Mouse (Mus musculus) urinary bladder, postnatal 36 days (tissue): ENCODE measurements around the gene 4930430F08Rik.
"Not testable (repeated sequence)": the region's sequence is repeated elsewhere in the genome, so short reads cannot be mapped to it uniquely, and the experiment has no call there.

ENCODE experiments used
- DNase-seq, 2 experiments: peaks; one replicate each; pipeline ENCODE4 v3.0.0; 2022; ENCODE audit warnings: low spot score in 2 of 2, mixed read lengths in 1 of 2

4930430F08Rik gene

GRCm38 (mm10) chr10:100590323-100590722, at the start of gene 4930430F08Rik, which contains the start of gene 1700017N19Rik:
Gene 4930430F08Rik (minus strand): TSS chr10:100590423.
Gene 1700017N19Rik (plus strand): TSS chr10:100590484.
- no peak for DNase-seq

DNA sequence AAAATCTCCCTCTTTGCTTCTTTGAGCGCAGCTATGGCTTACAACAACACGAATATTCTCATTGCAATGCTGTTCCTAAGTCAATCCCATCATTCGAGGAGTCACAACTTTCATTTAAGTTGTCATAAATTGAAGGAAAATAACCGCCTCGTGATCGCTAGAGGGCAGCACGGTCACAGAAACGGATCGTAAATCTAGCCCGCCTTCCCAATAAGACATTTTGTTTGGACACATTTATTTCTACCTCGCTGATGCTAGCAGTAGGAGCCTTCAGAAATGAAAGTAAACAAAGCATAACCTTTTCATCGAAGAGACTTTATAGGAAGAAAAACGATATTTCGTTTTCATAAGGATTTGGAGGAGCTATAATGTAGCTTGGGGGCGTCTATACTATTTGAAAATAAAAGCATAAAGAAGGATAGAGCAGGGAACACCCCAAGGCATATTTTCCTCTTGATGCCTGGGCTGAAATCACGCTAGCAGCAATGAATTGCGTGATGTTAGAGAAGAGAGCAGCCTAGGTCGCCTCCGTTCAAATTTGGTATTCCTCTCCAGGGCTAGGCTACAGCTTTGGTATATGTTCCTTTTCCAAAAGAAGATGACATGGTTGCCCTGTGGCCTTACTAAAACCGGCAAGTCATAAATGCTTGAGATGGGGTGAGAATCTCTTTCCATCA, 39.7 kb upstream of the 4930430F08Rik start:
- DNase-seq: peak; percentile 4 to 11

- DNase-seq: no peak
These were observed 32.3 kb upstream of the 4930430F08Rik start for GRCm38 (mm10) chr10:100622494-100622893.

- no peak for DNase-seq
These were observed 29.8 kb upstream of the 4930430F08Rik start for GRCm38 (mm10) chr10:100620040-100620439.

GRCm38 (mm10) chr10:100619474-100619873, 29.3 kb upstream of the 4930430F08Rik start:
- no peak for DNase-seq

- DNase-seq: no peak
These were observed 27.1 kb upstream of the 4930430F08Rik start for GRCm38 (mm10) chr10:100617233-100617903.

DNA sequence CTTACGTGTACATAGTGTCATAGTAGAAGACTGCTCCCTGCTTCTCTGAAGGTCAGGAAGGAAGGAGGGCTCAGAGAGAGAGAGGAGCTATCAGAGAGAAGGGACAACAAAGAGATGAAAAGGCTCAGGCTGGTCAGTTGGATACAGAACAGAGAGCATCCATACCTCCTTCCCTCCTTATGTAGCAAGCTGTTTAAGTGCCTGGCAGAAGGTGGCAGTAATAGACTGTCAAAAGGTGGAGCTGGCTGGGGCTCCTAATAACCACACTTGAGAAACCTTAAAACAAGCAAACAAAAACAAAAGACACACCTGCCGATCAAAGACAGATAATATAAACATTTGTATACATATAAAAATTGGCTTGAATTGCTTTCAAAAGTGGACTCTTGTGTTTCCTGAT, 14.0 kb upstream of the 4930430F08Rik start:
- DNase-seq: no peak

DNA sequence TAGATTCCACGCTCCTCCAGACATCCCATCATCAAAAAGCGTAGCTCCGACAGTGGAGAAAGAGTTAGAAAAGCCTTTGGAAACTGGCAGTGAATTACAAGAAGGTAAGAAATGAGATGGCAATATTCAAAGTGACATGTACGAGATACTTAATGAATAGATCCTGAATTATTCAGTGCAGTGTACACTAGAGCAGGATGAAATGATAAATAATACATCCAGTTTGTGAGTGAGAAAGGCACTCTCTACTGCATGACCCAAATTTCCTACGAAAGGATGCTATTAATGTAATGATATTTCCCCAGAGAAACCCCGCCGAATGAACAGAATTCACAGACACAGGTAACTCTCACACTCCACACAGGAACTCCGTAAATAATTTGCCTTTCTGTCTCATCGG, 13.3 kb upstream of the 4930430F08Rik start:
- DNase-seq: no peak

DNA sequence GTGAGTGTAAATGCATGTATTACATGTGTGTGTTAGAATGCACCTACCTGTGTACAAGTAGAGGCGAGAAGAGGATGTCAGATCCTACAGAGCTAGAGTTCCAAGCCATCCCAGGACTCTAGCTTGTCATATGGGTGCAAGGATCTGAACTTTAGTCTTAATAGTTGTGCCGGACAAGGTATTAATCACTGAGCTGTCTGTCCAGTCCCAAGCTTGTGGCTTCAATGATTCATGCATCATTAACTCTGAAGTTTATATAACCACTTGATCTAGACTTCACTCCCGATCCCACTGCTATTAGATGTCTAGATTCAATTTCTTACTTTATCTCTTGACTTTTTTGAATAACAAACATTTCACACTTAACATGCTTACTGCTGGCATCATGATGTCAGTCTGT, 8.1 kb upstream of the 4930430F08Rik start:
- DNase-seq: no peak

DNA sequence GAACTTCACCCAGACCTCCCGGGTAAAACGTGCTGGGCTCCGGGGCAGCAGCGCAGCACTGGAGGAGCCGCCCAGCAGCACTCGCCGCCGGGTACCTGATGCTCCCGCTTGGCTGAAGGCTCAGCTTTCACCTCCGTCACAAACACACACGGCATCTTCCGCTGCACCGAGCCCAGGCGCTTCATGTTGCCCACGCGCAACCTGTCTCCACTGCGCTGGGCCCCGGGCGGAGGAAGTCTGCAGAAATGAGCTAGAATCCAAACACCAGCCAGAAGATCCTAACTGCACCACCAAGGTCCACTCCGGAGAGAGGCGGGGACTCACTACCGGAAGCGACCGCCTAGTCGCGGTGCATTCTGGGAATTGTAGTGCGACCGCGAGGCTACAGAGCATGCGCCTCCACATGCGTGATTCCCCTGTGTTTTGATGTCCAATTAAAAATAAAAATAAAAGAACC, 1.3 kb downstream of the 4930430F08Rik start:
- peak; percentile 85 to 88 for DNase-seq

DNA sequence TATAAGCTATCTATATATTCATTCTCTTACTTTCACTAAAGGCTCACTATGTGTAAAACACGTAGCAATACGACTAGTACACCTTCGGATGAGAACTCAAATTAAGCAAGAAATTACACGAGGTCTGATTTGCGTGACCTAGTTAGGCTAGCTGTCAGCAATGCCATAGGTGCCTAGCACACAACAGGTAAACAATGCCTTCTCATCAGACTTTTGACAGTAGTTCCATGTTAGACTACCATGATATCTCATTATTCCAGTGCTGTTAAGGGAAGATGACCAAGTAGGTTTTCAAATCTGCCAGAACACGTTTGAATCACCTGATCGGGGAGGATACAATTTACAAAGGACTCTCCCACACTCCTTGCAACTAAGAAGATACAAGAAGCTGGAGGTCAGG, 1.7 kb downstream of the 4930430F08Rik start:
- no peak for DNase-seq

GRCm38 (mm10) chr10:100584178-100584577, 6.0 kb downstream of the 4930430F08Rik start:
- DNase-seq: no peak

DNA sequence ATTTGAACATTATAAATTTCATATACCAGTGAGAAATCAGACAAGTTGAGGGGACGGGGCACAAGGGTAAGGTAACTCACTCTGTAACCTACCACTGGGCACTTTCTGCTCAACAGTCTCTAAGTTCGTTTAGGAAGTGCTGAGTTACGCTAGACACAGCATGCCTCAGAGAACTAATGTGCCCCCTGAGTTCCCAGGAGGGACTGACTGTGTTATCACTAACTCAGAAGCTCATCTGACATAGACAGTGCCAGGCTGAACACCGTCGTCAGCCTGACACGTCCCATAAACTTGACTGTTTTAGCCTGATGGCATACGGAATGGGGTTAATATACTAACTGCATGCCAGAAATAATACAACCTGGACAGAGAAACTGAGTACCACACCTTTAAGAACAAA, 14.9 kb downstream of the 4930430F08Rik start:
- DNase-seq: no peak

DNA sequence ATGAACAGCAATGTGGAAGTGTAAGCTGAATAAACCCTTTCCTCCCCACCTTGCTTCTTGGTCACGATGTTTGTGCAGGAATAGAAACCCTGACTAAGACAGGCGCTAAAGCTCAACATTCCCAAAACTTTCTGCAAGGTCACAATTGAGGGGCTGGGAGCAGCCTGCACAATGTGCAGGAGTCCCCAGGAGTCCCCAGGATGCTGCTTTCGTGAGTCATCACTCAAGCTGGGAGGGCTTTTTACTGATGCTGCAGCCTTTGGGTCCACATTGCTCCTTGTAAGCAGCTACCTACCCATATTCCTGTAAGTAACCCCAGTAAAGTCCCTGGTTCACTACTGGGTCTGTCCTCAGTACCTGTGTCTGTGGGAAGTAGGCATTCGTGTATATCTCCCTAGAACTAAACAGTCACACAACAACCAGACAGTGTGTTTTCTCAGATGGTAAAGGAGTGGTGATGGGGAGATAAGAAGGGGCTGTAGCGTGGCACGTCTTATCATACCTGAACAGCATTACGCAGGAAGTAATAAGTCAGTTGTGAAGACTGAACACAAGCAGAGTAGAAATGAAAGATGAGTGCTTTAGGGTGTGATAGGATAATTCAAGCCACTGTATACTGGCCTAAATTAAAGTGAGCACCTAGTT, 15.6 kb downstream of the 4930430F08Rik start:
- DNase-seq: no peak

GRCm38 (mm10) chr10:100571707-100572106, 18.5 kb downstream of the 4930430F08Rik start:
- no peak for DNase-seq

DNA sequence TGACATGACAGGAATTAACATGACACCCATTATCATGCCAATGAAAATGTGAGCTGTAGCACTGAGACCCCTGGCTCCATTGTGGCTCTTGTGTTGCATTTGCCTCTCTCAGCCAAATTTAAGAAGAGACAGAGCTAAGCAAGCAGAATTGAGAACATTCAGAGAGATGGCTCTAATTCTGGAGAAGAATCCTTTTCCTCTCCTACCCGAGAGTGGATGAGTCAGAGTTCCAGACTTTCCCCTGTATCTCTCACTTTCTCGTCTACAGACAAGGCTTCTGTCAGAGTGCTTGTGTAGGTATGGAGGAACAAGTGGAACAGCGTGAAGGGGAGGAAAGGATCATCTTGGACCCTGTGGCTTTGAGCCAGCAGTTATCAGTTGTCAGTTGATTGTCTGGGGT, 26.1 kb downstream of the 4930430F08Rik start:
- DNase-seq: no peak

DNA sequence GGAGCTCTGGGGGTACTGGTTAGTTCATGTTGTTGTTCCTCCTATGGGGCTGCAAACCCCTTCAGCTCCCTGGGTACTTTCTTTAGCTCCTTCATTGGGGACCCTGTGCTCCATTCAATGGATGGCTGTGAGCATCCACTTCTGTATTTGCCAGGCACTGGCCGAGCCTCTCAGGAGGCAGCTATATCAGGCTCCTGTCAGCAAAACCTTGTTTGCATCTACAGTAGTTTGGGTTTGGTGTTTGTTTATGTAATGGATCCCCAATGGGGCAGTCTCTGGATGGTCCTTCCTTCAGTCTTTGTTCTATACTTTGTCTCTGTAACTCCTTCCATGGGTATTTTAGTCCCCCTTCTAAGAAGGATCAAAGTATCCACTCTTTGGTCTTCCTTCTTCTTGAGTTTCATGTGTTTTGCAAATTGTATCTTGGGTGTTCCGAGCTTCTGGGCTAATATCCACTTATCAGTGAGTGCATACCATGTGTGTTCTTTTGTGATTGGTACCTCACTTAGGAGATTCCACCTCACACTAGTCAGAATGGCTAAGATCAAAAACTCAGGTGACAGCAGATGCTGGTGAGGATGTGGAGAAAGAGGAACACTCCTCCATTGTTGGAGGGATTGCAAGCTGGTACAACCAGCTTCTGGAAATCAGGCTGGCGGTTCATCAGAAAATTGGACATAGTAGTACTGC, 29.9 kb downstream of the 4930430F08Rik start:
- not testable (repeated sequence) for DNase-seq

- DNase-seq: no peak
These were observed 33.6 kb downstream of the 4930430F08Rik start for GRCm38 (mm10) chr10:100556566-100557175.

DNA sequence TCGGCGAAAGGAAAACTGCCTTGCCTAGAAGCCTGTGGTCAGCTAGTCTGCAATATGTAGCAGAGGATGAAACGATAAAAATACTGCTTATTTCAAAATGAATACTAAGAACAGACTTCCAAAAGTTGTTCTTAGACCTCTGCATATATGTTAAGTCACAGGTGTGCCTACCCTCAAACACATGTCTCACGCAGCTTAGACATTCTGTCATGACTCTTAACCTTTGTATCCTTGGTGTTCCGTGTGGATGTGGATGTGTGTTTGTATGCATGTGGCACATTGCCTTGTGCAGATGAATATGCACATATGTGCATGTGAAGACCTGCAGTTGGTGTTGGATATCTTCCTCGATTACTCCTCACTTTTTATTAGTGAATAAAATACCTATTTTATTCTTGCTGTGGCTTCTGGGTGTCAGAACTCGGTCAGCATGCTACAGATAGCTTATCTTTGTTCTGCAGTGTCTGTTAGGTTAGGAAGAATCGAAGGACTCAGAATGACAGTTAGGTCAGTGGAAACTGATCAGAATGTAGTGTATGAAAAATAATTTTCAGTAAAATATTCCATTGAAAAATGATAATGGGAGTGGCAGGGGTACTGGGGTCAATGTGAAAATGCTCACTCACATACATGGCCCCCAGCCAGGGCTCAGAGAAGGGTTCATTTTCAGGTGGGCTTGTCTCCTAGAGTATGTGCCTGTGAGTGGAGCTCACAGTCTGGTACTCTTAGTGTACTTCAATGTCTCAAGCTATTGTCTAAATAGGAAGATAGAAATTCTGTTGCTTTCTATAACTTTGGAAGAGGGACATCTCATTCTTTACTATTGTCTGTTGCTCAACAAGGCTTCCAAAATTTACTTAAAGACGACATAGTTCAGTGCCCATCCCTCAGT, 65.5 kb downstream of the 4930430F08Rik start:
- DNase-seq: no peak

- no peak for DNase-seq
These were observed 67.9 kb downstream of the 4930430F08Rik start for GRCm38 (mm10) chr10:100522330-100522729.
